Mouse (Mus musculus) E14TG2a.4 (cell line): Measurements from ENCODE around the gene Zbtb17.

ENCODE experiments used
- H3K27me3 ChIP-seq: 2 replicates; pipeline ENCODE4 v1.6.1; 2014; ENCODE audit warnings: low read length, control low read depth; ENCODE audit not compliant: insufficient read depth
- H3K36me3 ChIP-seq: 2 replicates; pipeline ENCODE4 v1.6.1; 2014; ENCODE audit warnings: low read length, control low read depth; ENCODE audit not compliant: insufficient read depth
- H3K4me1 ChIP-seq: replicated peaks from 2 replicates; pipeline ENCODE4 v1.6.1; 2014; ENCODE audit warnings: low read depth, low read length, control low read depth
- H3K4me3 ChIP-seq: replicated peaks from 2 replicates; pipeline ENCODE4 v1.5.1; 2014; ENCODE audit warnings: mild to moderate bottlenecking, low read length
- H3K9me3 ChIP-seq: 2 replicates; pipeline ENCODE4 v1.6.1; 2014; ENCODE audit warnings: low read length, control low read depth
- CTCF ChIP-seq: conservative IDR thresholded peaks from 2 replicates; pipeline ENCODE4 v1.5.1; 2014; ENCODE audit warnings: low read length
- NANOG ChIP-seq: IDR thresholded peaks from 2 replicates; pipeline ENCODE4 v1.6.1; 2014; ENCODE audit warnings: borderline replicate concordance, low read length, mixed read lengths
- POU5F1 ChIP-seq: IDR thresholded peaks from 2 replicates; pipeline ENCODE4 v1.6.1; 2014; ENCODE audit warnings: low read length, borderline replicate concordance

Zbtb17 gene

GRCm38 (mm10) chr4:141467581-141467927 lies 23.1 kb downstream of the Zbtb17 start:
- Histone ChIP-seq H3K36me3 (peaks cover 98% of the 10 kb centered on the region), H3K4me3 (no peak overlapping the region), H3K27me3 (no peaks in the 10 kb centered on the region), H3K4me1 (peaks cover 68% of the 10 kb centered on the region), H3K9me3 (no peaks in the 10 kb centered on the region)
- TF ChIP-seq POU5F1, result no peak
- no peak for TF ChIP-seq CTCF
- no peak for TF ChIP-seq NANOG

GRCm38 (mm10) chr4:141468576-141468975 lies 24.1 kb downstream of the Zbtb17 start:
- no peak for TF ChIP-seq NANOG
- TF ChIP-seq CTCF, result no peak
- no peak for TF ChIP-seq POU5F1
- Histone ChIP-seq H3K4me3 (no peak overlapping the region), H3K4me1 (peaks cover 68% of the 10 kb centered on the region), H3K27me3 (no peaks in the 10 kb centered on the region), H3K9me3 (no peaks in the 10 kb centered on the region), H3K36me3 (peaks cover 98% of the 10 kb centered on the region)

- no peaks in the 10 kb centered on the region for H3K27me3 ChIP-seq
- H3K4me1 ChIP-seq, result peaks cover 68% of the 10 kb centered on the region
These were observed 24.9 kb downstream of the Zbtb17 start for GRCm38 (mm10) chr4:141469343-141469742.

GRCm38 (mm10) chr4:141471491-141471890 lies 27.0 kb downstream of the Zbtb17 start:
- H3K27me3 ChIP-seq, result 0 out of 2 replicates have a peak, but pooled peaks cover 7% of the 10 kb centered on the region
- peaks cover 99% of the 10 kb centered on the region for H3K36me3 ChIP-seq
- TF ChIP-seq NANOG (no peak), CTCF (no peak), POU5F1 (no peak)
- peaks cover 69% of the 10 kb centered on the region for H3K4me1 ChIP-seq
- no peak overlapping the region for H3K4me3 ChIP-seq
- H3K9me3 ChIP-seq, result no peaks in the 10 kb centered on the region

More at GRCm38 (mm10) chr4:141469343-141469742, 24.9 kb downstream of the Zbtb17 start:
- no peak overlapping the region for H3K4me3 ChIP-seq
- no peaks in the 10 kb centered on the region for H3K9me3 ChIP-seq
- TF ChIP-seq POU5F1 (no peak), CTCF (no peak), NANOG (no peak)
- peaks cover 98% of the 10 kb centered on the region for H3K36me3 ChIP-seq

GRCm38 (mm10) chr4:141472641-141473321 lies 28.3 kb downstream of the Zbtb17 start:
- H3K9me3 ChIP-seq, result no peaks in the 10 kb centered on the region
- H3K36me3 ChIP-seq, result peaks cover 100% of the 10 kb centered on the region
- H3K4me3 ChIP-seq, result no peak overlapping the region
- no peak for TF ChIP-seq CTCF
- no peak for TF ChIP-seq POU5F1
- no peak for TF ChIP-seq NANOG
- peaks cover 79% of the 10 kb centered on the region for H3K4me1 ChIP-seq
- H3K27me3 ChIP-seq, result peaks cover 10% of the 10 kb centered on the region; the same call in 1 of the 2 replicates

- peaks cover 100% of the 10 kb centered on the region for H3K36me3 ChIP-seq
- peak overlapping the region; percentile 57 for H3K4me3 ChIP-seq
- H3K4me1 ChIP-seq, result peaks cover 90% of the 10 kb centered on the region
- peaks cover 17% of the 10 kb centered on the region for H3K27me3 ChIP-seq
- H3K9me3 ChIP-seq, result no peaks in the 10 kb centered on the region
- TF ChIP-seq POU5F1 (no peak), NANOG (no peak), CTCF (no peak)
These were observed 30.0 kb downstream of the Zbtb17 start for GRCm38 (mm10) chr4:141474431-141474830.

GRCm38 (mm10) chr4:141477681-141478102 lies 33.2 kb downstream of the Zbtb17 start:
- TF ChIP-seq NANOG (no peak), POU5F1 (no peak), CTCF (no peak)

GRCm38 (mm10) chr4:141478225-141478624 lies 33.8 kb downstream of the Zbtb17 start:
- H3K4me1 ChIP-seq, result peaks cover 74% of the 10 kb centered on the region
- H3K4me3 ChIP-seq, result peak overlapping the region; percentile 48
- peaks cover 98% of the 10 kb centered on the region for H3K36me3 ChIP-seq
- peaks cover 19% of the 10 kb centered on the region for H3K27me3 ChIP-seq
- no peaks in the 10 kb centered on the region for H3K9me3 ChIP-seq
- TF ChIP-seq NANOG, result no peak
- no peak for TF ChIP-seq CTCF
- TF ChIP-seq POU5F1, result no peak

More at GRCm38 (mm10) chr4:141477681-141478102, 33.2 kb downstream of the Zbtb17 start:
- H3K9me3 ChIP-seq, result no peaks in the 10 kb centered on the region
- peaks cover 74% of the 10 kb centered on the region for H3K4me1 ChIP-seq
- peaks cover 98% of the 10 kb centered on the region for H3K36me3 ChIP-seq
- H3K4me3 ChIP-seq, result no peak overlapping the region
- H3K27me3 ChIP-seq, result peaks cover 19% of the 10 kb centered on the region
